Mouse (Mus musculus) lung, postnatal 14 days (tissue): ENCODE results near the gene Sccpdh.
"Not testable (repeated sequence)": the region's sequence is repeated elsewhere in the genome, so short reads cannot be mapped to it uniquely, and the experiment has no call there.

Experiments
- DNase-seq: peaks from one replicate; pipeline ENCODE4 v3.0.0; 2021

The Sccpdh gene

GRCm38 (mm10) chr1:179668836-179669537 is 977 bp downstream of the Sccpdh start:
- DNase-seq, result peak; percentile 2

GRCm38 (mm10) chr1:179674355-179674754 is 6.3 kb downstream of the Sccpdh start:
- DNase-seq, result no peak

GRCm38 (mm10) chr1:179677031-179677430 is 9.0 kb downstream of the Sccpdh start:
- no peak for DNase-seq

GRCm38 (mm10) chr1:179679326-179679725 is 11.3 kb downstream of the Sccpdh start:
- DNase-seq, result no peak

GRCm38 (mm10) chr1:179682753-179683152 is 14.7 kb downstream of the Sccpdh start:
- not testable (repeated sequence) for DNase-seq

GRCm38 (mm10) chr1:179686348-179686747 is 18.3 kb downstream of the Sccpdh start:
- no peak for DNase-seq

GRCm38 (mm10) chr1:179686781-179687180 is 18.8 kb downstream of the Sccpdh start:
- no peak for DNase-seq

- DNase-seq, result no peak
Observed at GRCm38 (mm10) chr1:179687305-179687704, 19.3 kb downstream of the Sccpdh start.

GRCm38 (mm10) chr1:179687966-179688365 is 20.0 kb downstream of the Sccpdh start:
- no peak for DNase-seq

GRCm38 (mm10) chr1:179688415-179688814 is 20.4 kb downstream of the Sccpdh start:
- DNase-seq, result no peak

- DNase-seq, result no peak
Observed at GRCm38 (mm10) chr1:179688914-179689313, 20.9 kb downstream of the Sccpdh start.

- no peak for DNase-seq
Observed at GRCm38 (mm10) chr1:179689479-179689878, 21.5 kb downstream of the Sccpdh start.

GRCm38 (mm10) chr1:179704150-179704549 is 36.1 kb downstream of the Sccpdh start:
- no peak for DNase-seq

- DNase-seq, result peak; percentile 48
Observed at GRCm38 (mm10) chr1:179705154-179705553, 37.1 kb downstream of the Sccpdh start.

- DNase-seq, result peak; percentile 37
Observed at GRCm38 (mm10) chr1:179709390-179709789, 41.4 kb downstream of the Sccpdh start.

GRCm38 (mm10) chr1:179710739-179711138 is 42.7 kb downstream of the Sccpdh start:
- no peak for DNase-seq

GRCm38 (mm10) chr1:179712658-179713057 is 44.6 kb downstream of the Sccpdh start:
- DNase-seq, result no peak

GRCm38 (mm10) chr1:179713367-179713766 is 45.4 kb downstream of the Sccpdh start:
- no peak for DNase-seq

GRCm38 (mm10) chr1:179715289-179715688 is 47.3 kb downstream of the Sccpdh start:
- DNase-seq, result not testable (repeated sequence)

- DNase-seq, result no peak
Observed at GRCm38 (mm10) chr1:179715786-179716185, 47.8 kb downstream of the Sccpdh start.

GRCm38 (mm10) chr1:179722811-179723469 is 54.9 kb downstream of the Sccpdh start:
- DNase-seq, result no peak

- DNase-seq, result no peak
Observed at GRCm38 (mm10) chr1:179728661-179729060, 60.7 kb downstream of the Sccpdh start.

GRCm38 (mm10) chr1:179731391-179731790 is 63.4 kb downstream of the Sccpdh start:
- no peak for DNase-seq
